Mouse (Mus musculus) adrenal gland, adult 2 months (tissue): ENCODE results near the gene Pptc7. TPM values are rescaled to one million over a fixed set of nuclear protein-coding genes. Genes with fewer than 3 reads are reported as not detected.

ENCODE experiments used
- DNase-seq: peaks from one replicate; pipeline ENCODE4 v3.0.0; 2021
- polyA plus RNA-seq: library from polyadenylated mRNA; depleted of rRNA; stranded (reverse); fragments of >200 nt; gene quantifications from 2 replicates; pipeline ENCODE4 v1.2.3, GENCODE M21; 2012; rRNA removed
- total RNA-seq, 2 experiments: library from RNA; stranded (reverse); gene quantifications; 2 replicates each; pipeline ENCODE4 v1.2.3; 2021

The Pptc7 gene
- total and polyA plus RNA-seq, 3 experiments: 52.0 to 63.4 (median 57.5) TPM

GRCm38 (mm10) chr5:122327283-122327682, 43.1 kb downstream of the Pptc7 start:
- DNase-seq: no peak

GRCm38 (mm10) chr5:122330269-122330668, 46.1 kb downstream of the Pptc7 start:
- DNase-seq: no peak

GRCm38 (mm10) chr5:122334682-122335081, 50.5 kb downstream of the Pptc7 start:
- no peak for DNase-seq

- DNase-seq: no peak
These were observed 52.6 kb downstream of the Pptc7 start for GRCm38 (mm10) chr5:122336554-122337294.

- no peak for DNase-seq
These were observed 58.7 kb downstream of the Pptc7 start for GRCm38 (mm10) chr5:122342874-122343273.

- no peak for DNase-seq
These were observed 59.6 kb downstream of the Pptc7 start for GRCm38 (mm10) chr5:122343768-122344167.

- peak; percentile 60 for DNase-seq
These were observed 60.1 kb downstream of the Pptc7 start for GRCm38 (mm10) chr5:122344260-122344659.

- DNase-seq: no peak
These were observed 61.6 kb downstream of the Pptc7 start for GRCm38 (mm10) chr5:122345777-122346176.

- peak; percentile 98 for DNase-seq
These were observed 69.8 kb downstream of the Pptc7 start, which contains the start of the genes Rad9b and Vps29 for GRCm38 (mm10) chr5:122353807-122354491. TSS of gene Rad9b (minus strand) at chr5:122354233. TSS of gene Vps29 (plus strand) at chr5:122354369.

- DNase-seq: no peak
These were observed 70.4 kb downstream of the Pptc7 start for GRCm38 (mm10) chr5:122354492-122355067.

- no peak for DNase-seq
These were observed 87.5 kb downstream of the Pptc7 start, which contains the start of gene Gpn3 for GRCm38 (mm10) chr5:122371591-122372191. TSS of gene Gpn3 (plus strand) at chr5:122371876.

- DNase-seq: peak; percentile 99
These were observed 88.1 kb downstream of the Pptc7 start, which contains the start of gene Fam216a for GRCm38 (mm10) chr5:122372192-122372769. TSS of gene Fam216a (minus strand) at chr5:122372364.

GRCm38 (mm10) chr5:122372878-122373277, 88.7 kb downstream of the Pptc7 start:
- no peak for DNase-seq

Other genes with a start within 250 kb of the Pptc7 start
- 10 to 100 TPM; 14.4 to 22.0 TPM for gene Cux2, start 234.3 kb upstream of the Pptc7 start, total RNA-seq
- gene Cux2, start 234.3 kb upstream of the Pptc7 start, polyA plus RNA-seq: 32.2 and 37.6 TPM in 2 replicates
- not detected for gene Myl2, start 183.4 kb upstream of the Pptc7 start, total RNA-seq
- not detected in 2 replicates for gene Myl2, start 183.4 kb upstream of the Pptc7 start, polyA plus RNA-seq
- gene Ccdc63, start 143.5 kb upstream of the Pptc7 start, total RNA-seq: not detected
- not detected in 2 replicates for gene Ccdc63, start 143.5 kb upstream of the Pptc7 start, polyA plus RNA-seq
- gene Ppp1cc, start 126.1 kb upstream of the Pptc7 start, total RNA-seq: 100 to 1,000 TPM; 181 to 207 TPM
- gene Ppp1cc, start 126.1 kb upstream of the Pptc7 start, polyA plus RNA-seq: 36.4 and 36.6 TPM in 2 replicates
- 1 to 10 TPM; 1.8 to 2.4 TPM for gene Hvcn1, start 77.6 kb upstream of the Pptc7 start, total RNA-seq
- 2.5 and 3.7 TPM in 2 replicates for gene Hvcn1, start 77.6 kb upstream of the Pptc7 start, polyA plus RNA-seq
- 10 to 100 TPM; 11.4 to 14.2 TPM for gene Tctn1, start 19.9 kb upstream of the Pptc7 start, total RNA-seq
- gene Tctn1, start 19.9 kb upstream of the Pptc7 start, polyA plus RNA-seq: 47.0 and 58.3 TPM in 2 replicates
- gene Rad9b, start 69.9 kb downstream of the Pptc7 start, total RNA-seq: 1 to 10 TPM; 1.9 to 2.8 TPM
- 2.3 and 2.4 TPM in 2 replicates for gene Rad9b, start 69.9 kb downstream of the Pptc7 start, polyA plus RNA-seq
- 100 to 1,000 TPM; 128 to 165 TPM for gene Vps29, start 70.0 kb downstream of the Pptc7 start, total RNA-seq
- 13.1 and 18.5 TPM in 2 replicates for gene Vps29, start 70.0 kb downstream of the Pptc7 start, polyA plus RNA-seq
- 10 to 100 TPM; 24.6 to 32.6 TPM for gene Gpn3, start 87.5 kb downstream of the Pptc7 start, total RNA-seq
- 48.0 and 62.7 TPM in 2 replicates for gene Gpn3, start 87.5 kb downstream of the Pptc7 start, polyA plus RNA-seq
- 10 to 100 TPM; 24.2 to 38.5 TPM for gene Fam216a, start 88.0 kb downstream of the Pptc7 start, total RNA-seq
- 24.7 and 27.4 TPM in 2 replicates for gene Fam216a, start 88.0 kb downstream of the Pptc7 start, polyA plus RNA-seq
- 100 to 1,000 TPM; 250 to 287 TPM for gene Arpc3, start 107.5 kb downstream of the Pptc7 start, total RNA-seq
- gene Arpc3, start 107.5 kb downstream of the Pptc7 start, polyA plus RNA-seq: 103 and 112 TPM in 2 replicates
- 10 to 100 TPM; 42.0 to 46.8 TPM for gene Anapc7, start 137.3 kb downstream of the Pptc7 start, total RNA-seq
- gene Anapc7, start 137.3 kb downstream of the Pptc7 start, polyA plus RNA-seq: 41.5 and 42.8 TPM in 2 replicates
- 100 to 1,000 TPM; 159 to 186 TPM for gene Atp2a2, start 217.9 kb downstream of the Pptc7 start, total RNA-seq
- 50.5 and 66.8 TPM in 2 replicates for gene Atp2a2, start 217.9 kb downstream of the Pptc7 start, polyA plus RNA-seq